Mouse (Mus musculus) cerebellum, adult (tissue): ENCODE data around the gene Abl2.

Experiments used
- ATAC-seq: cut with Nextera tagmentation; 2 replicates; pipeline ENCODE4 v1.9.2; 2017; ENCODE audit warnings: mild to moderate bottlenecking, moderate library complexity, mixed read lengths; ENCODE audit not compliant: insufficient number of reproducible peaks, low FRiP score, low TSS enrichment

The Abl2 gene

GRCm38 (mm10) chr1:156665777-156666176 is 107.2 kb downstream of the Abl2 start:
- ATAC-seq, result no peak

- no peak for ATAC-seq
Measured at GRCm38 (mm10) chr1:156667141-156667926, 108.7 kb downstream of the Abl2 start.

GRCm38 (mm10) chr1:156668602-156669001 is 110.0 kb downstream of the Abl2 start:
- ATAC-seq, result no peak

- ATAC-seq, result no peak
Measured at GRCm38 (mm10) chr1:156669208-156669983, 110.8 kb downstream of the Abl2 start.

- no peak for ATAC-seq
Measured at GRCm38 (mm10) chr1:156671921-156672320, 113.3 kb downstream of the Abl2 start.

- ATAC-seq, result no peak
Measured at GRCm38 (mm10) chr1:156672720-156673475, 114.3 kb downstream of the Abl2 start.

GRCm38 (mm10) chr1:156673476-156674194 is 115.0 kb downstream of the Abl2 start:
- ATAC-seq, result peak; percentile 28; the same call in 1 of the 2 replicates

- ATAC-seq, result peak; percentile 70
Measured at GRCm38 (mm10) chr1:156674195-156675000, 115.8 kb downstream of the Abl2 start, which contains the start of gene Tor3a. Gene Tor3a (minus strand): TSS chr1:156674356.

- ATAC-seq, result no peak
Measured at GRCm38 (mm10) chr1:156676171-156676570, 117.6 kb downstream of the Abl2 start.

GRCm38 (mm10) chr1:156676596-156676995 is 118.0 kb downstream of the Abl2 start:
- ATAC-seq, result no peak

GRCm38 (mm10) chr1:156677230-156677629 is 118.6 kb downstream of the Abl2 start:
- no peak for ATAC-seq

- no peak for ATAC-seq
Measured at GRCm38 (mm10) chr1:156679599-156679998, 121.0 kb downstream of the Abl2 start.

GRCm38 (mm10) chr1:156686025-156686661 is 127.6 kb downstream of the Abl2 start:
- ATAC-seq, result no peak
